Mouse (Mus musculus) stomach, embryonic 16.5 days (tissue): Measurements from ENCODE around the gene Polr2i. TPM values are rescaled to one million over a fixed set of nuclear protein-coding genes. Genes with fewer than 3 reads are reported as not detected.

Experiments
- ATAC-seq: fragments of 200-750 bp; cut with Nextera tagmentation; 2 replicates; pipeline ENCODE4 v1.8.0; 2017; ENCODE audit warnings: moderate number of reproducible peaks, moderate TSS enrichment; ENCODE audit not compliant: insufficient read depth, low FRiP score
- H3K27ac ChIP-seq: fragments of 300-500 bp; sonication (generic); 2 replicates; pipeline ENCODE4 v1.5.1; 2014; ENCODE audit warnings: low read length
- H3K27me3 ChIP-seq: fragments of 300-500 bp; sonication (generic); 2 replicates; pipeline ENCODE4 v1.6.1; 2014; ENCODE audit warnings: low read length, control low read depth, mixed read lengths; ENCODE audit not compliant: control insufficient read depth, insufficient read depth
- H3K36me3 ChIP-seq: fragments of 300-500 bp; sonication (generic); 2 replicates; pipeline ENCODE4 v1.6.1; 2014; ENCODE audit warnings: low read length; ENCODE audit not compliant: control insufficient read depth, insufficient read depth
- H3K4me1 ChIP-seq: fragments of 300-500 bp; sonication (generic); 2 replicates; pipeline ENCODE4 v1.6.1; 2014; ENCODE audit warnings: low read length, control low read depth, mixed read lengths; ENCODE audit not compliant: control insufficient read depth, insufficient read depth
- H3K4me2 ChIP-seq: fragments of 300-500 bp; sonication (generic); 2 replicates; pipeline ENCODE4 v1.6.1; 2014; ENCODE audit warnings: low read depth, low read length, mixed read lengths
- H3K4me3 ChIP-seq: fragments of 300-500 bp; sonication (generic); replicated peaks from 2 replicates; pipeline ENCODE4 v1.5.1; 2014; ENCODE audit warnings: mild to moderate bottlenecking, low read length
- H3K9ac ChIP-seq: fragments of 300-500 bp; sonication (generic); 2 replicates; pipeline ENCODE4 v1.6.1; 2014; ENCODE audit warnings: low read length
- H3K9me3 ChIP-seq: fragments of 300-500 bp; sonication (generic); replicated peaks from 2 replicates; pipeline ENCODE4 v1.6.1; 2016; ENCODE audit warnings: low read length, control low read depth; ENCODE audit not compliant: control insufficient read depth
- WGBS: fragments of 180-500 bp; shearing (Covaris S2); extraction: QIAGEN DNeasy Blood & Tissue Kit; methylation state at CpG from one replicate; pipeline ENCODE4 v1.1.7; 2014; 5-methylcytosine and 5-hydroxymethylcytosine counted together
- polyA plus RNA-seq: library from polyadenylated mRNA; unstranded; fragments of >200 nt; fragmentation: Nextera tagmentation; extraction: Ambion mirVana; gene quantifications from 2 replicates; pipeline ENCODE4 v1.2.1, GENCODE M21; 2015

Polr2i gene
- polyA plus RNA-seq, 1 experiment from 2014 or later, result 111 TPM

GRCm38 (mm10) chr7:30193581-30194100 lies 38.1 kb upstream of the Polr2i start:
- Histone ChIP-seq H3K4me3 (peak overlapping the region; percentile 87), H3K4me1 (peaks cover 22% of the 10 kb centered on the region), H3K4me2 (peak overlapping the region; percentile 90), H3K9me3 (no peaks in the 10 kb centered on the region), H3K36me3 (peaks cover 10% of the 10 kb centered on the region; the same call in 1 of the 2 replicates), H3K27ac (peak overlapping the region; percentile 96), H3K27me3 (no peaks in the 10 kb centered on the region), H3K9ac (peak overlapping the region; percentile 86)
- peak; percentile 63 for ATAC-seq
- WGBS, result 1% methylated on average over 26 of the region's 26 CpGs

- Histone ChIP-seq H3K4me3 (peak overlapping the region; percentile 87), H3K27ac (peak overlapping the region; percentile 96), H3K27me3 (no peaks in the 10 kb centered on the region), H3K4me1 (peaks cover 22% of the 10 kb centered on the region), H3K36me3 (peaks cover 10% of the 10 kb centered on the region; the same call in 1 of the 2 replicates), H3K4me2 (peak overlapping the region; percentile 90), H3K9me3 (no peaks in the 10 kb centered on the region), H3K9ac (peak overlapping the region; percentile 86)
- under 1% methylated on average over 26 of the region's 26 CpGs for WGBS
- ATAC-seq, result peak; percentile 16; the same call in 1 of the 2 replicates
Observed at GRCm38 (mm10) chr7:30194101-30194831, 37.5 kb upstream of the Polr2i start.

DNA sequence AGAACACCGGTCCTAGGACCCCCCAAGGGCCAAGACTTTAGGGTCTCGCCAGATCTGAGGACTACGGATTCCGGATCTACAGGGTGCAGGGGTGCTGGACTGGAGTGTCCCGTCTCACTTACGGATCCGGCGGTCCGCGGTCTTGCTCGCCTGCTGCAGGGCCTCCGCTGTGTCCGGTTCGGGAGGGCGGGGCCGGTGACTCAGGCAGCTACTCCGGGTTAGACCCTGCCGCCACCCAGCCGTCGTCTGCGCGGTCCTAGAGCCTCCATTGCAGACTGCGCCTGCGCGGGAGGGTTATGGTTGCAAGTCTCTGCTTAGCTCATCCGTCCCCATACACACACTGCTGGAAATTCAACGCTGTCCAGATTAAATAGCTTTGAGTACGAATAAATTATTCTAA lies 36.9 kb upstream of the Polr2i start:
- Histone ChIP-seq H3K4me2 (peak overlapping the region; percentile 90), H3K4me1 (peaks cover 22% of the 10 kb centered on the region), H3K4me3 (peak overlapping the region; percentile 87), H3K27ac (peak overlapping the region; percentile 96), H3K9me3 (no peaks in the 10 kb centered on the region), H3K36me3 (peaks cover 10% of the 10 kb centered on the region; the same call in 1 of the 2 replicates), H3K27me3 (no peaks in the 10 kb centered on the region), H3K9ac (peak overlapping the region; percentile 86)
- ATAC-seq, result peak; percentile 92
- 0% methylated on average over 28 of the region's 28 CpGs for WGBS

- Histone ChIP-seq H3K9ac (peak overlapping the region; percentile 86; the same call in 1 of the 2 replicates), H3K27ac (peak overlapping the region; percentile 63; the same call in 1 of the 2 replicates), H3K4me3 (peak overlapping the region; percentile 87; the same call in 1 of the 2 replicates), H3K4me2 (peak overlapping the region; percentile 90; the same call in 1 of the 2 replicates), H3K9me3 (no peaks in the 10 kb centered on the region), H3K36me3 (peaks cover 10% of the 10 kb centered on the region; the same call in 1 of the 2 replicates), H3K4me1 (peaks cover 22% of the 10 kb centered on the region), H3K27me3 (no peaks in the 10 kb centered on the region)
- WGBS, result 58% methylated on average over 6 of the region's 6 CpGs
- no peak for ATAC-seq
Observed at GRCm38 (mm10) chr7:30195461-30195860, 36.3 kb upstream of the Polr2i start.

- no peaks in the 10 kb centered on the region for H3K9me3 ChIP-seq
- no peak overlapping the region for H3K4me3 ChIP-seq
- H3K9ac ChIP-seq, result no peak overlapping the region
- peaks cover 22% of the 10 kb centered on the region for H3K4me1 ChIP-seq
- H3K4me2 ChIP-seq, result no peak overlapping the region
- no peaks in the 10 kb centered on the region for H3K27me3 ChIP-seq
- peak overlapping the region; percentile 62 for H3K27ac ChIP-seq
- peak; percentile 26; the same call in 1 of the 2 replicates for ATAC-seq
- 37% methylated on average over 6 of the region's 6 CpGs for WGBS
- H3K36me3 ChIP-seq, result peaks cover 7% of the 10 kb centered on the region; the same call in 1 of the 2 replicates
Observed at GRCm38 (mm10) chr7:30196171-30196570, 35.6 kb upstream of the Polr2i start.

- H3K4me1 ChIP-seq, result peaks cover 19% of the 10 kb centered on the region
- H3K9me3 ChIP-seq, result no peaks in the 10 kb centered on the region
- H3K4me3 ChIP-seq, result no peak overlapping the region
- no peak for ATAC-seq
- no peaks in the 10 kb centered on the region for H3K36me3 ChIP-seq
- H3K9ac ChIP-seq, result no peak overlapping the region
- H3K4me2 ChIP-seq, result no peak overlapping the region
- H3K27ac ChIP-seq, result peak overlapping the region; percentile 13; the same call in 1 of the 2 replicates
- no peaks in the 10 kb centered on the region for H3K27me3 ChIP-seq
- WGBS, result 49% methylated on average over 5 of the region's 5 CpGs
Observed at GRCm38 (mm10) chr7:30197592-30198129, 34.1 kb upstream of the Polr2i start.

GRCm38 (mm10) chr7:30198481-30198971 lies 33.2 kb upstream of the Polr2i start, which contains the start of gene Capns1:
Gene Capns1 (minus strand): TSS chr7:30198811.
- peak within 1 kb of the TSS; percentile 13; the same call in 1 of the 2 replicates for H3K27ac ChIP-seq
- H3K4me1 ChIP-seq, result peaks cover 10% of the 10 kb centered on the region
- 0 out of 2 replicates have a peak, but pooled peaks have one; percentile 7 for ATAC-seq
- H3K4me3 ChIP-seq, result no peak within 1 kb of the TSS
- 0 out of 2 replicates have a peak within 1 kb of the TSS, but pooled peaks have one; percentile 17 for H3K4me2 ChIP-seq
- no peaks in the 10 kb centered on the region for H3K36me3 ChIP-seq
- H3K9me3 ChIP-seq, result no peaks in the 10 kb centered on the region
- no peaks in the 10 kb centered on the region for H3K27me3 ChIP-seq
- WGBS, result 6% methylated on average over 8 of the region's 8 CpGs
- H3K9ac ChIP-seq, result no peak within 1 kb of the TSS

GRCm38 (mm10) chr7:30199498-30200139 lies 32.1 kb upstream of the Polr2i start:
- peaks cover 9% of the 10 kb centered on the region for H3K4me1 ChIP-seq
- no peaks in the 10 kb centered on the region for H3K36me3 ChIP-seq
- H3K27me3 ChIP-seq, result no peaks in the 10 kb centered on the region
- H3K27ac ChIP-seq, result no peak overlapping the region
- no peak overlapping the region for H3K4me3 ChIP-seq
- H3K9ac ChIP-seq, result no peak overlapping the region
- no peak overlapping the region for H3K4me2 ChIP-seq
- no peaks in the 10 kb centered on the region for H3K9me3 ChIP-seq
- ATAC-seq, result no peak
- 74% methylated on average over 18 of the region's 18 CpGs for WGBS
